Mouse (Mus musculus): ENCODE measurements around the gene Ifitm2. TPM values are rescaled to one million over a fixed set of nuclear protein-coding genes. Genes with fewer than 3 reads are reported as not detected.

The Ifitm2 gene
- polyA plus RNA-seq, 1 experiment from 2014 or later, result 459 TPM

DNA sequence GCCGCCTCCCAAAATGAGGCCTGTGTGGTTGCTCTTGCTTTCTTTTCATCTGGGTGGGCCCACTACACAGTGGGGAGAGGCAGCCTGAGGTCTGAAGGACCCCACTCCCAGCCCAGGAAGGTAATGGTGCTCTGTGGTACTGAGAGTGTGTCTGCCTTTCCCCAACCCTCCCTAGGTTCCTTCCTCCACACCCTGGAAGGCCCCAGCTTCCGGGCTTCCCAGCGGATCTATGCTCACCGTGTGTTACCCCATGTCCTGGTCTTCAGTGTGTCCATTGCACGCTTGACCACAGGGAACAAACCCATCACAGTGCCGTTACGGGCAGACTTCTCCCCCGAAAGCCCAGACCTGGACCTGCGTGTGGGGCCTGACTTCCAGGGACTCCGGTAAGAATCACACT is 13.0 kb downstream of the Ifitm2 start:
- no peaks in the 10 kb centered on the region for H3K27me3 ChIP-seq
- WGBS, result 89% methylated on average over 10 of the region's 10 CpGs
- H3K9me3 ChIP-seq (replicated peaks), result no peaks in the 10 kb centered on the region
- no peak overlapping the region for H3K4me3 ChIP-seq
- H3K36me3 ChIP-seq, result peaks cover 12% of the 10 kb centered on the region; the same call in 1 of the 2 replicates
- ATAC-seq (replicated peaks; ENCODE audit: insufficient number of reproducible peaks, insufficient read depth, low FRiP score, low read depth), result no peak
- H3K9ac ChIP-seq, result no peak overlapping the region
- peak overlapping the region; percentile 90 for H3K27ac ChIP-seq
- no peak overlapping the region; the same call in 1 of the 2 replicates for H3K4me2 ChIP-seq
- peaks cover 40% of the 10 kb centered on the region for H3K4me1 ChIP-seq (replicated peaks)

DNA sequence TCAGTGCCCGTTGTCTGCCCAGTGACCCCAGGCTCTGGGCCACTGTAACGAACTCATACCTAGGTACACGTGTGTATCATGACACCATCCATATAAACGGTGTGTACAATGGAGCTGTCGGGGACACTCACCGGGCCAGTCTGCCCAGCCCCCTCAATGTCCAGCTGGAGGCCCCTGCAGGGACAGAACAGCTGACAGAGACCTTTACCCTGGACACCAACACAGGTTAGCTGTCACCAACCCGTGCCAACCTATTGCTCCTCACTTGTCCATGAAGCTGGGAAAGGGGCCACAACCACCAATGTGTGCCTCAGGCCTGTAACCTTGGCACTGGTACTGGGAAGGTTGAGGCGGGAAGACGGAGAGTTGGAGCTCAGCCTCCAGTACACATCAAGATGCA is 13.4 kb downstream of the Ifitm2 start:
- Histone ChIP-seq H3K27ac (peak overlapping the region; percentile 90), H3K4me2 (peak overlapping the region; percentile 69), H3K4me3 (peak overlapping the region; percentile 64), H3K9ac (peak overlapping the region; percentile 74), H3K27me3 (no peaks in the 10 kb centered on the region), H3K36me3 (peaks cover 12% of the 10 kb centered on the region; the same call in 1 of the 2 replicates), H3K4me1 (replicated peaks) (peaks cover 37% of the 10 kb centered on the region), H3K9me3 (replicated peaks) (no peaks in the 10 kb centered on the region)
- 59% methylated on average over 9 of the region's 9 CpGs for WGBS
- ATAC-seq (replicated peaks; ENCODE audit: insufficient number of reproducible peaks, insufficient read depth, low FRiP score, low read depth), result no peak

DNA sequence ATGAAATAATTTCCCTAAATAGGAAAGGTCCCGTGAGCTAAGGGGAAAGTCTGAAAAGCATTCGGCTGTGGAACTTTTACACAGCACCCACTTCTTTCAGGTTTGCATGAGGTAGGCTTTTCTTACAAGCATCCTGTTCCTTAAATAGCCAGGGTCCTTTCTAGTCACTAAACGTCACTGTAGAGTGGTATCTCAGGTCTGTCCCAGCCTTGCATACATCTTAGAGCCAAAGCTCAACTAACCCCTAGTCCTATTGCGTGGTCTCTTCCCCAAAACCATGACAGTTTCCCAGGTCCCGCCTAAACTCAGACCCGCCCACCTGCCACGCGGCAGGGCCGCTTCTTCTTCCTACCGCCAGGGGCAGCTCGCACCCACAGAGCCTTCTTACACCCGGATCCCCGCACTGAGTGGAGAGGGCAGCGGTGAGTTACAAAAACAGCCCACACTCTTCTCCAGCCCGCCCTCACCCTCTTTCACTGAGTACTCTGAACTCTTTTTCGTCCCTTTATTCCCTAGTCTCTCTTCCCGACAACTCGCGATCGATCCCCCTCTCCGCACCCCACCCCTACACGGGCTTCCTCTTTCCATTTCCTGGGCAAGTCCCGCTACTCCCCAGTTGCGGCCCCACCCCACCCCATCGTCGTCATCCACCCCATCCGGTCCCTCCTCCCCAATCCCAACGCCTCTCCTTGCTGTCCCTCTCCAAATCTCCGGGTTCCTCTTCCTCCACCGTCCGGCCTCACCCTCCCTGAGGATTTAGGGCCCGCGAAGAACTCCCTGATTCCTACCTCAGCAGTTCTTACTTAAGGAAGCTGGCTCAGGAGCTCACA is 14.3 kb downstream of the Ifitm2 start, which contains the start of gene Pgghg:
Pgghg (plus strand) TSS at position 170 of the 830 bp plus-strand sequence.
- Histone ChIP-seq H3K9me3 (replicated peaks) (no peaks in the 10 kb centered on the region), H3K4me1 (replicated peaks) (peaks cover 28% of the 10 kb centered on the region), H3K4me2 (peak within 1 kb of the TSS; percentile 69), H3K4me3 (peak within 1 kb of the TSS; percentile 64), H3K27ac (peak within 1 kb of the TSS; percentile 90), H3K9ac (peak within 1 kb of the TSS; percentile 74), H3K36me3 (peaks cover 9% of the 10 kb centered on the region; the same call in 1 of the 2 replicates), H3K27me3 (peaks cover 3% of the 10 kb centered on the region; the same call in 1 of the 2 replicates)
- ATAC-seq (replicated peaks; ENCODE audit: insufficient number of reproducible peaks, insufficient read depth, low FRiP score, low read depth), result peak; percentile 88
- WGBS, result 2% methylated on average over 33 of the region's 33 CpGs

DNA sequence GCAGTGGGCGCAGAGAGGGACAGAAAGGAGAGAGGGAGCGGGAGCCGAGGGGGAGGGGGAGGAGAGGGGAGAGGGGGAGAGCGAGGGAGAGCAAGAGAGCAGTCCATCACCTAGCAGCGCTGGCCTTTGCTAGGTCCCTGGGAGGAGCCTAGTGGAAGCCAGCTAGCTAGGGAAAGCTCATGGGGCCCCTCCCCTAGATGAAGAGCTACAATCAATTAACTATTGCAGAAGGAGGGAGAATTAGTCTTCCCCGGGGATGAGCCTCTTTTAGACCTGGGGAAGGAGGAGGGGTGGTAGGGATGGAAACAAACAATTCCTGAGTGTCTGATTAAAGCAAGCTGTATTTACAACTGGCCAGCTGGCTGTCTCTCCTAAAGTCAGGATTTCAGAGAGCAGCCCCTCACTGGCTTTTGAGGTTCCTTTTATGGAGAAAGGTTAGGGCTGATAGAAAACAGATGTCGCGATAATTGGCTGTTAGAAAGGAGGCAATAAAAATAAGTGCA is 16.1 kb downstream of the Ifitm2 start:
- Histone ChIP-seq H3K9ac (no peak overlapping the region), H3K4me2 (peak overlapping the region; percentile 13; the same call in 1 of the 2 replicates), H3K27me3 (peaks cover 6% of the 10 kb centered on the region; the same call in 1 of the 2 replicates), H3K4me3 (no peak overlapping the region), H3K36me3 (no peaks in the 10 kb centered on the region), H3K27ac (no peak overlapping the region), H3K9me3 (replicated peaks) (no peaks in the 10 kb centered on the region), H3K4me1 (replicated peaks) (peaks cover 25% of the 10 kb centered on the region)
- WGBS, result 15% methylated on average over 8 of the region's 8 CpGs
- no peak for ATAC-seq (replicated peaks; ENCODE audit: insufficient number of reproducible peaks, insufficient read depth, low FRiP score, low read depth)

DNA sequence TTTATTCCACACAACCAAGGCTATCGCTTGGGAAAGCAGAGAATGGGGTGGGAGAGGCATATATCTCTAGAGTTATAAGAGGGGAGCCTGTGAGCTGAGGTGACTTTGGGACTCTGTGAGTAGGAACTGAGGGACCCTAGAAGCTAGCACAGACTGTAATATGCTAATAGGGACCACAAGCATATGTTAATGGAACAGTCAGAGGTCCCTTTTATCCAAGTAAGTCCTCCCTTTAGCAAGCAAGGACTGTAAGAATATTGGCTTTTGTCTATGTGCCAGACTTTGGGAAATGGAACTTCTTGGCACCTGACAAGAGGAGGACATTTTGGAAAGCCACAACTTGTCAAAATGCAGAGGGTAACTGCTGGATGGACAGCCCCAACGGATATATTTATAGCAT is 16.9 kb downstream of the Ifitm2 start:
- no peak for ATAC-seq (replicated peaks; ENCODE audit: insufficient number of reproducible peaks, insufficient read depth, low FRiP score, low read depth)
- Histone ChIP-seq H3K27me3 (peaks cover 6% of the 10 kb centered on the region; the same call in 1 of the 2 replicates), H3K4me3 (no peak overlapping the region), H3K27ac (no peak overlapping the region), H3K9ac (no peak overlapping the region), H3K4me1 (replicated peaks) (peaks cover 25% of the 10 kb centered on the region), H3K36me3 (no peaks in the 10 kb centered on the region), H3K4me2 (no peak overlapping the region), H3K9me3 (replicated peaks) (no peaks in the 10 kb centered on the region)
- WGBS, result 20% methylated on average over 2 of the region's 2 CpGs

DNA sequence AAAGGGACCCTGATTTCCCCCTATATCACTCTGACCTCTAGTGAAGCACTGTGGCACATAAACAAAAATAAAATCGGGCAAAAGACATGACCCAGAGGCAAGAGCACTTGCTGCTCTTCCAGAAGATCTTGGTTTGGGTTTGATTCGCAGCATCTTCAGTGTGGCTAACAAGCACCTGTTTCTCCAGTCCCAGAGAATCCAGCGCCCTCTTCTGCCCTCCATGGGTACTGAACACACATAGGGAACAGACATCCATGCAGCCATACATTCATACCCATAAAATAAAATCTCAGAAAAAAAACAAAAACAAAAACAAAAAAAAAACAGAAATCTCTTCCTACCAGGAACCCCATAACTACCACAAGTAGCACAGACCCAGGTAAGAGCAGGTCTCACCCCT is 17.4 kb downstream of the Ifitm2 start:
- Histone ChIP-seq H3K4me2 (no peak overlapping the region), H3K36me3 (no peaks in the 10 kb centered on the region), H3K27ac (no peak overlapping the region), H3K4me3 (no peak overlapping the region), H3K4me1 (replicated peaks) (peaks cover 24% of the 10 kb centered on the region), H3K27me3 (peaks cover 6% of the 10 kb centered on the region; the same call in 1 of the 2 replicates), H3K9ac (no peak overlapping the region), H3K9me3 (replicated peaks) (no peaks in the 10 kb centered on the region)
- 42% methylated on average over 3 of the region's 3 CpGs for WGBS
- ATAC-seq (replicated peaks; ENCODE audit: insufficient number of reproducible peaks, insufficient read depth, low FRiP score, low read depth), result no peak

DNA sequence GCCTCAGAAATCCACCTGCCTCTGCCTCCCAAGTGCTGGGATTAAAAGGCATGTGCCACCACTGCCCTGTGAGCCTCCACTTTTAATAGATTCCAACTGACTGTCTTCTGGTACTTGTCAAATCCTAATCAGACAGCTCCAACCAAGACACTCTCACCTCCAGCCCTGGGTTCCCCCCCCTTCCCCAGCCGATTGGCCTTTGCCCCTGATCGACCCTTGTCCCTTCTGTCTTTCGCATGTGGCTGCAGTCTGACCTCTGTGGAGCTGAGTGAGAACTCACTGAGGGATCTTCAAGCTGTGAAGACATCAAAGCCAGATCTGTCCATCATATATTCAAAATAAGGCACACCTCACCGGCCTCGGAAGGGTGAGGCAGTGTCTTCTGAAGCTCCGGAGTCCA is 28.6 kb downstream of the Ifitm2 start:
- H3K4me3 ChIP-seq, result no peak overlapping the region
- peaks cover 37% of the 10 kb centered on the region for H3K27me3 ChIP-seq

DNA sequence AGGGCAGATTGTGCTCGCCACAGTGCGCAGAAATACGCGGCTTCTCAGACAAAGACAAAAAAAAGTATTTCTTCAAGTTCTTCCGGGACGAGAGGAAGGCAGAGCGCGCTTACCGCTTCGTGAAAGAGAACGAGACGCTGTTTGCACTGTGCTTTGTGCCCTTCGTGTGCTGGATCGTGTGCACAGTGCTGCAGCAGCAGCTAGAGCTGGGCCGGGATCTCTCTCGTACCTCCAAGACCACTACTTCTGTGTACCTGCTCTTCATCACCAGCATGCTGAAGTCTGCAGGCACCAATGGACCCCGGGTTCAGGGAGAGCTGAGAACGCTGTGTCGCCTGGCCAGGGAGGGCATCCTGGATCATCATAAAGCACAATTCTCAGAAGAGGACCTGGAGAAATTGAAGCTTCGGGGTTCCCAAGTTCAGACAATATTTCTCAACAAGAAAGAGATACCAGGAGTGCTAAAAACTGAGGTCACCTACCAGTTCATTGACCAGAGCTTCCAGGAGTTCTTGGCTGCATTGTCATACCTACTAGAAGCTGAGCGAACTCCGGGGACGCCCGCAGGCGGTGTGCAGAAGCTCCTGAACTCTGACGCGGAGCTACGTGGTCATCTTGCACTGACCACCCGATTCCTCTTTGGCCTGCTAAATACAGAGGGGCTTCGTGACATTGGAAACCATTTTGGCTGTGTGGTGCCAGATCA is 32.6 kb downstream of the Ifitm2 start:
- peaks cover 71% of the 10 kb centered on the region for H3K27me3 ChIP-seq
- 25% methylated on average over 30 of the region's 30 CpGs for WGBS
- H3K4me3 ChIP-seq, result peak overlapping the region; percentile 39
- H3K9me3 ChIP-seq (replicated peaks), result no peaks in the 10 kb centered on the region
- H3K27ac ChIP-seq, result no peak overlapping the region
- H3K4me1 ChIP-seq (replicated peaks), result peaks cover 14% of the 10 kb centered on the region
- H3K9ac ChIP-seq, result no peak overlapping the region
- ATAC-seq (replicated peaks; ENCODE audit: insufficient number of reproducible peaks, insufficient read depth, low FRiP score, low read depth), result no peak
- H3K4me2 ChIP-seq, result peak overlapping the region; percentile 55
- no peaks in the 10 kb centered on the region for H3K36me3 ChIP-seq

More for the DNA sequence above, 28.6 kb downstream of the Ifitm2 start:
- 77% methylated on average over 6 of the region's 6 CpGs for WGBS
- Histone ChIP-seq H3K4me1 (replicated peaks) (peaks cover 11% of the 10 kb centered on the region), H3K36me3 (no peaks in the 10 kb centered on the region), H3K4me2 (no peak overlapping the region), H3K9ac (no peak overlapping the region), H3K9me3 (replicated peaks) (no peaks in the 10 kb centered on the region), H3K27ac (no peak overlapping the region)
- ATAC-seq (replicated peaks; ENCODE audit: insufficient number of reproducible peaks, insufficient read depth, low FRiP score, low read depth), result no peak

DNA sequence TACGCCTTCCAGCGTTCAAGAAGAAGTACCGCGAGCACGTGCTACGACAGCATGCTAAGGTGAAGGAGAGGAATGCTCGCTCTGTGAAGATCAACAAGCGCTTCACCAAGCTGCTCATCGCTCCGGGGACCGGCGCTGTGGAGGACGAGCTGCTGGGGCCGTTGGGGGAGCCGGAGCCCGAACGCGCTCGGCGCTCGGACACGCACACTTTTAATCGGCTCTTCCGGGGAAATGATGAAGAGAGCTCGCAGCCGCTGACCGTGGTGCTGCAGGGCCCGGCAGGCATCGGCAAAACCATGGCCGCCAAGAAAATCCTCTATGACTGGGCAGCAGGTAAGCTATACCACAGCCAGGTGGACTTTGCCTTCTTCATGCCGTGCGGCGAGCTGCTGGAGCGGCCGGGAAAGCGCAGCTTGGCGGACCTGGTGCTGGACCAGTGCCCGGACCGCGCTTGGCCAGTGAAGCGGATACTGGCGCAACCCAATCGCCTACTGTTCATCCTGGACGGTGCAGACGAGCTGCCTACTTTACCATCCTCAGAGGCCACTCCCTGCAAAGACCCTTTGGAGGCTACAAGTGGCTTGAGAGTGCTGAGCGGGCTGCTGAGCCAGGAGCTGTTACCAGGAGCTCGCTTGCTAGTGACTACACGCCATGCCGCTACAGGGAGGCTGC is 33.3 kb downstream of the Ifitm2 start:
- no peak for ATAC-seq (replicated peaks; ENCODE audit: insufficient number of reproducible peaks, insufficient read depth, low FRiP score, low read depth)
- H3K9ac ChIP-seq, result no peak overlapping the region; the same call in 1 of the 2 replicates

DNA sequence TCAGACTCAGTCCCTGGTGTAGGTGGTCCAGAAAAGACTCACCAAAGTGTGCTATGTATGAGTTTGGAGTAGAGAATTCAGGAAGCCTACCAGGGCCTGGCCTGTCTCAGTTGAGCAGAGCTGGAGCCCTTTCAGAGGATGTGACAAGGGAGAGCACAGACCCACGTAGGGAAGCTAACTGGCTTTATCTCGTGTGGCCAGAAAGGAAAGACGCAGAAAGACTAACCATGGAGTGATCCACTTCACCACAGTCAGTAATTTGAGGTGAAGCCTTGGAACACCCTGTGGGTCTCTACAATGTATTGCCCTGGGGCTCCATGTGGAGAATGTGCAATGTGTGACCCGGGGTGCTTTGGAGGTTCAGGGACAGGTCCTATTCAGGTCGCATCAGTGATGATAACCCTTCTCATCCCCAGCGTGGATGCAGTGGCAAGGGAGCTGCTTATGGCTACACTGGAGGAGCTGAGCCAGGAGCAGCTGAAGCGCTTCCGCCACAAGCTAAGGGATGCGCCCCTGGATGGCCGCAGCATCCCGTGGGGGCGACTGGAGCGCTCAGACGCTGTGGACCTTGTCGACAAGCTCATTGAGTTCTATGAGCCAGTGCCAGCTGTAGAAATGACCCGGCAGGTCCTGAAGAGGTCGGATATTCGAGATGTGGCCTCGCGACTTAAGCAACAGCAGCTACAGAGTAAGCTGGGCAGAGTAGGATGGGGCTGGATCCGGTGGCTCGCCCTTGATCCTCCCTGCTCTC is 34.4 kb downstream of the Ifitm2 start:
- Histone ChIP-seq H3K4me2 (no peak overlapping the region), H3K4me1 (replicated peaks) (peaks cover 14% of the 10 kb centered on the region), H3K27ac (no peak overlapping the region), H3K9me3 (replicated peaks) (no peaks in the 10 kb centered on the region), H3K4me3 (no peak overlapping the region; the same call in 1 of the 2 replicates), H3K9ac (no peak overlapping the region), H3K36me3 (no peaks in the 10 kb centered on the region), H3K27me3 (peaks cover 76% of the 10 kb centered on the region)
- 28% methylated on average over 22 of the region's 22 CpGs for WGBS
- no peak for ATAC-seq (replicated peaks; ENCODE audit: insufficient number of reproducible peaks, insufficient read depth, low FRiP score, low read depth)

More for the DNA sequence above, 33.3 kb downstream of the Ifitm2 start:
- H3K27ac ChIP-seq, result no peak overlapping the region
- H3K4me1 ChIP-seq (replicated peaks), result peaks cover 14% of the 10 kb centered on the region
- peaks cover 76% of the 10 kb centered on the region for H3K27me3 ChIP-seq
- peak overlapping the region; percentile 55 for H3K4me2 ChIP-seq
- under 1% methylated on average over 49 of the region's 49 CpGs for WGBS
- peak overlapping the region; percentile 39 for H3K4me3 ChIP-seq
- no peaks in the 10 kb centered on the region for H3K36me3 ChIP-seq
- H3K9me3 ChIP-seq (replicated peaks), result no peaks in the 10 kb centered on the region
